Mouse (Mus musculus): ENCODE measurements around the gene Chac1.
A peak's percentile ranks its signal among the peaks of the same experiment; 100 is the strongest.

Chac1 gene

GRCm38 (mm10) chr2:119350555-119351486 is at the start of gene Chac1:
TSS of gene Chac1 (plus strand) at chr2:119351229.
- DNase-seq (ENCODE audit: low spot score in 2 of 2): peak; percentile 93 to 94

- no peak for DNase-seq (ENCODE audit: low spot score in 2 of 2)
Observed at GRCm38 (mm10) chr2:119302876-119303275, 48.2 kb upstream of the Chac1 start.

GRCm38 (mm10) chr2:119304391-119304790 is 46.6 kb upstream of the Chac1 start:
- no peak for DNase-seq (ENCODE audit: low spot score in 2 of 2)

- no peak for DNase-seq (ENCODE audit: low spot score in 2 of 2)
Observed at GRCm38 (mm10) chr2:119304798-119305208, 46.2 kb upstream of the Chac1 start.

GRCm38 (mm10) chr2:119311544-119311943 is 39.5 kb upstream of the Chac1 start:
- no peak for DNase-seq (ENCODE audit: low spot score in 2 of 2)

- DNase-seq (ENCODE audit: low spot score in 2 of 2): no peak
Observed at GRCm38 (mm10) chr2:119312380-119312958, 38.6 kb upstream of the Chac1 start.

- DNase-seq (ENCODE audit: low spot score in 2 of 2): no peak
Observed at GRCm38 (mm10) chr2:119313780-119314479, 37.1 kb upstream of the Chac1 start.

GRCm38 (mm10) chr2:119314742-119315310 is 36.2 kb upstream of the Chac1 start:
- no peak for DNase-seq (ENCODE audit: low spot score in 2 of 2)

GRCm38 (mm10) chr2:119318043-119318710 is 32.9 kb upstream of the Chac1 start:
- DNase-seq (ENCODE audit: low spot score in 2 of 2): no peak

GRCm38 (mm10) chr2:119320571-119320970 is 30.5 kb upstream of the Chac1 start:
- DNase-seq (ENCODE audit: low spot score in 2 of 2): no peak

- DNase-seq (ENCODE audit: low spot score in 2 of 2): peak in 1 of 2 experiments; percentile 22
Observed at GRCm38 (mm10) chr2:119321771-119322586, 29.1 kb upstream of the Chac1 start.

GRCm38 (mm10) chr2:119322587-119323300 is 28.3 kb upstream of the Chac1 start:
- peak in 1 of 2 experiments; percentile 66 for DNase-seq (ENCODE audit: low spot score in 2 of 2)

- no peak for DNase-seq (ENCODE audit: low spot score in 2 of 2)
Observed at GRCm38 (mm10) chr2:119323866-119324575, 27.0 kb upstream of the Chac1 start.

- no peak for DNase-seq (ENCODE audit: low spot score in 2 of 2)
Observed at GRCm38 (mm10) chr2:119324576-119325318, 26.3 kb upstream of the Chac1 start.

- no peak for DNase-seq (ENCODE audit: low spot score in 2 of 2)
Observed at GRCm38 (mm10) chr2:119325568-119326143, 25.4 kb upstream of the Chac1 start, which contains the start of gene Dll4. TSS of gene Dll4 (plus strand) at chr2:119325784.

GRCm38 (mm10) chr2:119326161-119327101 is 24.6 kb upstream of the Chac1 start:
- DNase-seq (ENCODE audit: low spot score in 2 of 2): no peak

GRCm38 (mm10) chr2:119327102-119327480 is 23.9 kb upstream of the Chac1 start:
- DNase-seq (ENCODE audit: low spot score in 2 of 2): peak in 1 of 2 experiments; percentile 38
